Comparison of ENCODE assay signal across 9 mouse cellular contexts in genomic region chr9:67828182-67828581, GRCm38 (mm10). TPM values are rescaled to one million over a fixed set of nuclear protein-coding genes. Genes with fewer than 3 reads are reported as not detected.
DNase-seq lines count a peak whose midpoint lies in the region; ATAC-seq and TF ChIP-seq lines count a peak whose summit lies in the region.
"Had no signal": no experiment of that assay in that cellular context is flagged by ENCODE, and none has a peak within 500 bp of the region (broad histone marks: within the 10 kb centered on the region; RNA-seq: fewer than 3 reads in every experiment).

No protein-coding gene starts in this region.

- peaks cover 47% of the 10 kb centered on the region for H3K27me3 ChIP-seq in kidney, embryonic 15.5 days
- peaks cover 6% of the 10 kb centered on the region for H3K27me3 ChIP-seq in Patski

- peaks cover 31% of the 10 kb centered on the region for H3K4me1 ChIP-seq in kidney, embryonic 15.5 days

- in situ Hi-C loops in Patski (cut with MboI; ENCODE audit: low pct_unique_long_range_greater_than_20kb) = no loop called here

- CTCF ChIA-PET in Patski (lab: Charles Lee) = interaction anchor here (0.7 to 2.5 kb wide), 29 partner anchors 8 to 159 kb away, joined by 3 to 12 read pairs (median 4); partner anchors contain the start of gene Vps13c

- no peak for ATAC-seq in kidney, embryonic 15.5 days (replicated peaks; ENCODE audit: low FRiP score)
- ATAC-seq in Patski = no peak
- no peak for ATAC-seq in erythroblast, adult 5-6 weeks (replicated peaks; ENCODE audit: low FRiP score, poor library complexity, severe bottlenecking)

- no peak overlapping the region for H3K4me2 ChIP-seq in kidney, embryonic 15.5 days
- H3K4me2 ChIP-seq: embryonic facial prominence, embryonic 15.5 days had no signal

- WGBS in kidney, embryonic 15.5 days = 12% methylated on average over 3 of the region's 3 CpGs

- peak; percentile 72 for TF ChIP-seq CTCF in Patski (IDR thresholded peaks at IDR 0.05)

- H3K4me3 ChIP-seq in kidney, embryonic 15.5 days (replicated peaks) = no peak overlapping the region
- H3K4me3 ChIP-seq: embryonic facial prominence, embryonic 15.5 days had no signal

- H3K36me3 ChIP-seq in kidney, embryonic 15.5 days = no peaks in the 10 kb centered on the region
- H3K36me3 ChIP-seq: embryonic facial prominence, embryonic 15.5 days had no signal

- POLR2A ChIA-PET in Patski (lab: Charles Lee) = no interaction called here

- no peak overlapping the region for H3K27ac ChIP-seq in kidney, embryonic 15.5 days
- H3K27ac ChIP-seq: embryonic facial prominence, embryonic 15.5 days had no signal

- H3K9ac ChIP-seq in kidney, embryonic 15.5 days = no peak overlapping the region
- H3K9ac ChIP-seq: embryonic facial prominence, embryonic 15.5 days had no signal

- 0 out of 2 replicates have a peak, but pooled peaks cover 5% of the 10 kb centered on the region for H3K9me3 ChIP-seq in kidney, embryonic 15.5 days (replicated peaks)
- H3K9me3 ChIP-seq: embryonic facial prominence, embryonic 15.5 days had no signal

- peak; percentile 63 for DNase-seq in kidney, adult 18-20 months
- peak; percentile 84 for DNase-seq in CD4-positive, CD25-positive, alpha-beta regulatory T cell, adult 2 months (ENCODE audit: low read depth, low spot score)
- DNase-seq in Patski (ENCODE audit: low read depth, low spot score) = no peak
- DNase-seq in embryo, embryonic 10 days (ENCODE audit: low spot score) = peak; percentile 75
- DNase-seq in layer of hippocampus, postnatal 36 days = peak; percentile 40 to 50
- peak; percentile 6 to 45 for DNase-seq in natural killer cell, adult 2 months (ENCODE audit: low spot score in 2 of 2)

RNA-seq across cellular contexts. Expression of gene C2cd4a, which starts 3.9 kb away (rescaled TPM):
- polyA plus RNA-seq in kidney, embryonic 15.5 days (2015; fragmentation: Nextera tagmentation; extraction: Ambion mirVana) = 1.1 and 1.6 TPM in 2 replicates
- polyA plus RNA-seq in Patski (2021) = 0.35 TPM
- 1 to 10 TPM; 2.3 to 3.3 TPM for total RNA-seq in layer of hippocampus, postnatal 36 days (2021)
- total RNA-seq in erythroblast, adult 5-6 weeks (2015; ENCODE audit: low replicate concordance) = not detected in 2 replicates
- total RNA-seq in erythroblast, adult 5-6 weeks (2017; ENCODE audit: low replicate concordance) = not detected in 2 replicates

RNA-seq across cellular contexts. Expression of gene Vps13c, which starts 12.0 kb away (rescaled TPM):
- 4.1 and 4.3 TPM in 2 replicates for polyA plus RNA-seq in kidney, embryonic 15.5 days (2015; fragmentation: Nextera tagmentation; extraction: Ambion mirVana)
- polyA plus RNA-seq in Patski (2021) = 81.0 TPM
- 100 to 1,000 TPM; 107 to 123 TPM for total RNA-seq in layer of hippocampus, postnatal 36 days (2021)
- 6.7 and 12.3 TPM in 2 replicates for total RNA-seq in erythroblast, adult 5-6 weeks (2015; ENCODE audit: low replicate concordance)
- total RNA-seq in erythroblast, adult 5-6 weeks (2017; ENCODE audit: low replicate concordance) = 6.5 and 8.4 TPM in 2 replicates

Comparison
In these comparisons a context has a peak if more than half of its experiments do, and no peak if none do; other contexts are left out.
1. RNA of gene Vps13c, which starts 12.0 kb away (total RNA-seq): 107 to 123 TPM in layer of hippocampus, postnatal 36 days; 6.5 to 12.3 TPM in erythroblast, adult 5-6 weeks; every median in the first group is over 4 times any median in the second.